In the genomic region with DNA sequence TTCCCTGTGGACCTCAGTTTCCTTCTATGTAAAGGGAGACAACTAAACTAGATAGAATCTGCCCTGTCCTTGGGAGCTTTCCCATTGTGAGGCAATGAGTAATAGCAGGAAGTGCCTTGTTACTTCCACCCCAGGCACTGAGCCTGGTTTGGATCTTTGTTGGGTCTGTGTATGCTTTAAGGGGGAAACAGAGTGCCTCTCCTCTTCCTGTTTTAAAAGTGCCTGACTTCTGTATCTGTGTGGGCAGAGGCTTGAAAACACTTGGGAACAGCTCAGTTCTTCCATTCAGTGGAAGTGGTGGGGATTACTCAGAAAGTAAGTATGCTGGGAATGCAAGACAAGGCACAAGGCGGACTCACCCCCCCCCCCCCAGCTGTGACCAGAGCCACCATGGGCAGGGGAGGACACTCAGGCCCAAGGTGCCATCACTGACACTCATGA, we compare ENCODE assay signal across 8 mouse cellular contexts. TPM values are rescaled to one million over a fixed set of nuclear protein-coding genes. Genes with fewer than 3 reads are reported as not detected.
DNase-seq lines count a peak whose midpoint lies in the region; ATAC-seq lines count a peak whose summit lies in the region.

No protein-coding gene starts in this region.

- H3K27me3 ChIP-seq in liver, embryonic 15.5 days = no peaks in the 10 kb centered on the region
- H3K27me3 ChIP-seq in midbrain, embryonic 10.5 days (ENCODE audit: low read depth, poor library complexity, severe bottlenecking) = no peaks in the 10 kb centered on the region

- no peak overlapping the region for H3K4me3 ChIP-seq in liver, embryonic 15.5 days (replicated peaks)
- no peak overlapping the region for H3K4me3 ChIP-seq in midbrain, embryonic 10.5 days

- 56% methylated on average over 1 of the region's 1 CpGs for WGBS in liver, embryonic 15.5 days (ENCODE audit: insufficient replicate concordance)
- WGBS in midbrain, embryonic 10.5 days = 67% methylated on average over 1 of the region's 1 CpGs

- 0 out of 2 replicates have a peak overlapping the region, but pooled peaks have one; percentile 17 for H3K27ac ChIP-seq in liver, embryonic 15.5 days (replicated peaks)
- no peak overlapping the region; the same call in 1 of the 2 replicates for H3K27ac ChIP-seq in midbrain, embryonic 10.5 days (replicated peaks)

- intact Hi-C loops in heart, postnatal 10 days (cut with DNase I) = loop anchor here (2.0 kb wide), 2 partner anchors 18 to 24 kb away; no protein-coding TSS in a partner anchor

- H3K9ac ChIP-seq in liver, embryonic 15.5 days = no peak overlapping the region

- H3K4me1 ChIP-seq in liver, embryonic 15.5 days (replicated peaks) = peaks cover 9% of the 10 kb centered on the region; the same call in 1 of the 2 replicates
- peaks cover 5% of the 10 kb centered on the region for H3K4me1 ChIP-seq in midbrain, embryonic 10.5 days

- DNase-seq in 3T3-L1 (ENCODE audit: low read depth, low spot score) = peak; percentile 90
- DNase-seq in brain, adult 2 months (ENCODE audit: low read depth, low spot score) = peak; percentile 52
- DNase-seq in heart, postnatal 10 days = peak; percentile 65 to 71
- no peak for DNase-seq in midbrain, embryonic 10.5 days (ENCODE audit: low spot score)
- DNase-seq in retina, embryonic 14.5 days (ENCODE audit: low spot score) = no peak
- no peak for DNase-seq in frontal cortex, postnatal 14 days (ENCODE audit: low spot score in 2 of 2)
- DNase-seq in right cerebral cortex, postnatal 10 days (ENCODE audit: low spot score in 2 of 2) = no peak

- no peak overlapping the region for H3K4me2 ChIP-seq in liver, embryonic 15.5 days

- no peaks in the 10 kb centered on the region for H3K9me3 ChIP-seq in liver, embryonic 15.5 days (replicated peaks)
- no peaks in the 10 kb centered on the region for H3K9me3 ChIP-seq in midbrain, embryonic 10.5 days (replicated peaks)

- H3K36me3 ChIP-seq in liver, embryonic 15.5 days (replicated peaks) = 0 out of 2 replicates have a peak, but pooled peaks cover 5% of the 10 kb centered on the region
- peaks cover 4% of the 10 kb centered on the region for H3K36me3 ChIP-seq in midbrain, embryonic 10.5 days

- ATAC-seq in liver, embryonic 15.5 days (ENCODE audit: insufficient read depth) = peak; percentile 22; the same call in 1 of the 2 replicates

RNA-seq across cellular contexts. Expression of gene Ehd4, which starts 25.8 kb away (rescaled TPM):
- 100 to 1,000 TPM; 514 to 538 TPM for total RNA-seq in heart, postnatal 10 days (2021)
- 23.4 and 29.0 TPM in 2 replicates for polyA plus RNA-seq in liver, embryonic 15.5 days (2015; fragmentation: Nextera tagmentation; extraction: Ambion mirVana)
- polyA plus RNA-seq in midbrain, embryonic 10.5 days (2016; fragmentation: Nextera tagmentation; extraction: Ambion mirVana) = 26.6 and 35.9 TPM in 2 replicates

Comparison
In these comparisons a context has a peak if more than half of its experiments do, and no peak if none do; other contexts are left out.
1. DNase-seq: peak in 3T3-L1 (single experiment), brain, adult 2 months (single experiment) and heart, postnatal 10 days (2 of 2); none in midbrain, embryonic 10.5 days (single experiment), retina, embryonic 14.5 days (single experiment), frontal cortex, postnatal 14 days (0 of 2) and right cerebral cortex, postnatal 10 days (0 of 2).